Mouse (Mus musculus) C2C12 (cell line): ENCODE results near the gene Dmrt3.

Source experiments
- CEBPB ChIP-seq: IDR thresholded peaks from one replicate; pipeline ENCODE4 v1.6.1; 2011; ENCODE audit warnings: low read depth, mild to moderate bottlenecking, control low read depth, moderate library complexity
- CTCF ChIP-seq: IDR thresholded peaks from one replicate; pipeline ENCODE4 v1.5.1; 2011; ENCODE audit not compliant: control insufficient read depth, insufficient read depth, insufficient read length
- FOSL1 ChIP-seq: IDR thresholded peaks from one replicate; pipeline ENCODE4 v1.8.0; 2011; ENCODE audit warnings: mild to moderate bottlenecking, low read length; ENCODE audit not compliant: poor library complexity, insufficient read depth, severe bottlenecking
- MAX ChIP-seq: IDR thresholded peaks from one replicate; pipeline ENCODE4 v1.6.1; 2011; ENCODE audit warnings: mild to moderate bottlenecking, control low read depth
- MYOG ChIP-seq: IDR thresholded peaks from one replicate; pipeline ENCODE4 v1.6.1; 2011; ENCODE audit not compliant: control insufficient read depth, insufficient read length; ENCODE audit errors: extremely low read depth
- USF1 ChIP-seq: IDR thresholded peaks from one replicate; pipeline ENCODE4 v1.6.1; 2011; ENCODE audit warnings: low read depth, mild to moderate bottlenecking, control low read depth, moderate library complexity

GRCm38 (mm10) chr19:25672101-25672950 is 62.2 kb downstream of the Dmrt3 start, which contains the start of gene Dmrt2:
- TF ChIP-seq USF1: no peak
- TF ChIP-seq CTCF: no peak
- no peak for TF ChIP-seq MYOG
- TF ChIP-seq FOSL1: no peak
- no peak for TF ChIP-seq CEBPB
- TF ChIP-seq MAX: no peak
